Mouse (Mus musculus) heart, postnatal 0 days (tissue): ENCODE data around the gene Asic1. TPM values are rescaled to one million over a fixed set of nuclear protein-coding genes. Genes with fewer than 3 reads are reported as not detected.
"Not testable (repeated sequence)": the region's sequence is repeated elsewhere in the genome, so short reads cannot be mapped to it uniquely, and the experiment has no call there.

Experiments used
- ATAC-seq: fragments of 200-750 bp; cut with Nextera tagmentation; 2 replicates; pipeline ENCODE4 v1.8.0; 2017; ENCODE audit warnings: low read depth, moderate number of reproducible peaks, moderate library complexity; ENCODE audit not compliant: insufficient read depth
- DNase-seq: peaks from one replicate; pipeline ENCODE4 v3.0.0-alpha.2; 2016; ENCODE audit warnings: low spot score
- H3K27ac ChIP-seq: fragments of 300-500 bp; sonication (generic); 2 replicates; pipeline ENCODE4 v1.5.1; 2014; ENCODE audit warnings: low read depth, mild to moderate bottlenecking
- H3K27me3 ChIP-seq: fragments of 300-500 bp; sonication (generic); 2 replicates; pipeline ENCODE4 v1.6.1; 2014; ENCODE audit warnings: low read length, mixed read lengths; ENCODE audit not compliant: control insufficient read depth, insufficient read depth
- H3K36me3 ChIP-seq: fragments of 300-500 bp; sonication (generic); replicated peaks from 2 replicates; pipeline ENCODE4 v1.6.1; 2014; ENCODE audit warnings: low read length, mixed read lengths; ENCODE audit not compliant: control insufficient read depth, insufficient read depth
- H3K4me1 ChIP-seq: fragments of 300-500 bp; sonication (generic); 2 replicates; pipeline ENCODE4 v1.6.1; 2014; ENCODE audit warnings: antibody characterized with exemption; ENCODE audit not compliant: control insufficient read depth, insufficient read depth
- H3K4me2 ChIP-seq: fragments of 300-500 bp; sonication (generic); 2 replicates; pipeline ENCODE4 v1.6.1; 2014; ENCODE audit warnings: low read depth, mild to moderate bottlenecking, low read length, moderate library complexity
- H3K4me3 ChIP-seq: fragments of 300-500 bp; sonication (generic); 2 replicates; pipeline ENCODE4 v1.5.1; 2014; ENCODE audit warnings: low read depth, low read length
- H3K9ac ChIP-seq: fragments of 300-500 bp; sonication (generic); replicated peaks from 2 replicates; pipeline ENCODE4 v1.6.1; 2014; ENCODE audit warnings: low read depth, low read length, mixed read lengths
- H3K9me3 ChIP-seq: fragments of 300-500 bp; sonication (generic); replicated peaks from 2 replicates; pipeline ENCODE4 v1.6.1; 2016; ENCODE audit warnings: low read length; ENCODE audit not compliant: control insufficient read depth
- CTCF ChIP-seq: IDR thresholded peaks from 2 replicates; pipeline ENCODE4 v1.5.1; 2016; ENCODE audit warnings: antibody characterized with exemption, control low read depth, low read depth
- EP300 ChIP-seq: IDR thresholded peaks from 2 replicates; pipeline ENCODE4 v1.6.1; 2016; ENCODE audit warnings: antibody characterized with exemption, low read depth
- WGBS: fragments of 180-500 bp; shearing (Covaris S2); extraction: QIAGEN DNeasy Blood & Tissue Kit; methylation state at CpG from one replicate; pipeline ENCODE4 v1.1.7; 2014; 5-methylcytosine and 5-hydroxymethylcytosine counted together
- polyA plus RNA-seq: library from polyadenylated mRNA; unstranded; fragments of >200 nt; fragmentation: Nextera tagmentation; extraction: Ambion mirVana; gene quantifications from 2 replicates; pipeline ENCODE4 v1.2.1, GENCODE M21; 2015
- total RNA-seq: library from RNA; depleted of rRNA; stranded (reverse); fragments of >200 nt; gene quantifications from 2 replicates; pipeline ENCODE4 v1.2.3, GENCODE M21; 2014; ENCODE audit warnings: low replicate concordance

Asic1 gene
- total and polyA plus RNA-seq, 2 experiments from 2014 or later = 0.11 to 1.3 TPM

DNA sequence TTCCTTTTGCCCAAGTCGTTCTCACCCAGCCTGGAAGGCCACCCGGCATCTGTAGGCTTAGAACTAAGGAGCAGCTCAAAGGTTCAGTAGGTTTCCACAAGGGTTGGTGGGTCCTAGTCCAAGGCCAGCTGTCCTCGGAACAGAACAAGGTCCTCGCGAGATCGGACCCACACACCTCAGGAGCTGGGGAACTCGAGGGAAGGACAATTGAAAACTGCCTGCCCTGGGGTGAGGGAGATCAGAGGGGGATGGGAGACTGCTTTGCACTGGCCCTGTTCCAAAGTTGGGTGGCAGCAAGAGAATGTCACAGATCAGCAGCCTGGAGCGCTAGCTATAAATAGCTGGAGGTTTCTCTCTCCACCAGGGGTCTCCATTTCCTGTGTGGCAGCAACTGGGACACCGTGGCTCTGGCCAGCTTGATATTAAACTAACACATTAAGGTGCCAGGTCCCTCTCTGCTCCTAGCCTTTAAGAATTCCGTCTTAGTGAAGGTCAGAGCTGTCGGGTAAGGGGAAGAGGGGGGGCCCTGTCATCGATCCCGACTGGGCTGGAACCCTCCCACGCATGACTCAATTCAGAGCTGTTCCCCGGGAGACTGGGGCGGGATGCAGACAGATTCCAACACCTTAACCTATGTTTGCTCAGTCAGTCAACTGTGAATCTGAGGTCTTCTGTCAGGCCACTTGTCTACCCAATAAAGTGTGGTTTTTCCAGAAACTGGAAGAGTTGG is 54.3 kb downstream of the Asic1 start:
- Histone ChIP-seq H3K9me3 (no peaks in the 10 kb centered on the region), H3K27me3 (no peaks in the 10 kb centered on the region), H3K27ac (peak overlapping the region; percentile 98), H3K9ac (peak overlapping the region; percentile 56), H3K36me3 (peaks cover 19% of the 10 kb centered on the region), H3K4me1 (peaks cover 32% of the 10 kb centered on the region), H3K4me3 (peak overlapping the region; percentile 79), H3K4me2 (peak overlapping the region; percentile 63)
- 2% methylated on average over 16 of the region's 16 CpGs for WGBS
- ATAC-seq (peak; percentile 47), DNase-seq (peak; percentile 94)
- peak; percentile 85; the same call in 1 of the 2 replicates for TF ChIP-seq EP300
- TF ChIP-seq CTCF = peak; percentile 65

DNA sequence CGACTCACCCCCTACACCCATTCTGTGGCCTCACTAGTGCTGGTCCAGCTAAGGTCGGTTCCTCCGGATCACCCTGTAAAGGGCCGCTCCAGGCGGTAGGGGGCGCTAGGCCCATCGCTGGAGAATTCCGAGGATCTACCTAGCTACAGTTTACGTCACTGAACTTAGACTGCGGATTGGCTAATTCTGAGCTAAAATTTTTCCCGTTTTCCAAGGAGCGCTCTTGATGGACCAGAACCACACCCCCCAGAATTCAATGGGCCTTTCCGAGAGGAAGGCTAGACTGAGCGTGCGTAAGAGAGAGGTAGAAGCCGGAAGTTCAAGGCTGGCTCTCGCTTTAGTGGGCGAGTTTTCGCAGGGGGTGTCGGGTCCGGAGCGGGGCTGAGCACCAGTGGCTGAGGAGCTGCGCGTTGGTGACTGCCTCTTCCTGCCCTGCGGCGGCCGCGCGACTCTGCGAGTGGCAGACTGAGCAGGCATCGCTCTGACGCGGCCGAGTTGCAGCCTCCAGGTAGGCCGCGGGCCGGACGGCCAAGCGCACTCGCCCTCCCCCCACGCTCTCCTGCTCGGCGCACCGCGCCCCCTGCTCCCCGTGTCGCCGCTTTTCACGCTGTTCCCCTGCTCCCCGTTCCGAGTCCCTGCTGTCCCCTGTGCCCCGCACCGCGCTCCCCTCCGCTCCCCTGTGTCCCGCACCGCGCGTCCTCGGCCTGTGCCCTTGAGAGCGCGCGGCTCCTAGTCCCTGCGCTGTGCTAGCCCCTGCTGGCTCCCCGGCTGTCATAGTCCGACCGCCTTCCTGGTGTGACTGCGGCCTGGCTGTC is 55.4 kb downstream of the Asic1 start, which contains the start of gene Cox14:
TSS of gene Cox14 (plus strand) at position 278 of the 815 bp plus-strand sequence.
- no peaks in the 10 kb centered on the region for H3K27me3 ChIP-seq
- H3K4me1 ChIP-seq = peaks cover 32% of the 10 kb centered on the region
- H3K36me3 ChIP-seq = peaks cover 19% of the 10 kb centered on the region
- H3K4me3 ChIP-seq = peak within 1 kb of the TSS; percentile 79
- H3K27ac ChIP-seq = peak within 1 kb of the TSS; percentile 98
- H3K4me2 ChIP-seq = peak within 1 kb of the TSS; percentile 63
- WGBS = under 1% methylated on average over 59 of the region's 68 CpGs
- TF ChIP-seq CTCF = peak; percentile 95
- TF ChIP-seq EP300 = peak; percentile 37; the same call in 1 of the 2 replicates
- peak; percentile 86 for ATAC-seq
- H3K9ac ChIP-seq = peak within 1 kb of the TSS; percentile 94
- DNase-seq = peak; percentile 100
- H3K9me3 ChIP-seq = no peaks in the 10 kb centered on the region

DNA sequence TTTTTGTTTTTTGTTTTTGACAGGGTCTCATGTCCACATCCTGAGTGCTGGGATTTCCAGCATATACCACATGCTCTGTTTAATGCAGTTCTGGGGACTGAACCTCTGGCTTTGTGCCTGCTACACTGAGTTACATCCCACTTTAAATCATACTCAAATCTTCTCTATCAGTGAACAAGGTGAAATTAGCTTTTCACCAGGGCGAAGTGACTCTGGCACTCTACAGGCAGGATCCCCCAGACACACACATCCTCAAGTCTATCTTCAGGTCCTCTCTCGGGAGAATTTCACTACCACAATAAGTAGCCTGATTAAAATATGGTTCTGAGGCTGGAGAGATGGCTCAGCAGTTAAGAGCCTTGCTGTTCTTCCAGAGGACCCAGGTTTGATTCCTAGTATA is 56.4 kb downstream of the Asic1 start:
- Histone ChIP-seq H3K27ac (no peak overlapping the region), H3K4me1 (peaks cover 32% of the 10 kb centered on the region), H3K36me3 (peaks cover 19% of the 10 kb centered on the region), H3K9me3 (no peaks in the 10 kb centered on the region), H3K4me2 (peak overlapping the region; percentile 63), H3K9ac (peak overlapping the region; percentile 94), H3K4me3 (peak overlapping the region; percentile 79), H3K27me3 (no peaks in the 10 kb centered on the region)
- TF ChIP-seq EP300 (no peak), CTCF (no peak)
- 44% methylated on average over 2 of the region's 2 CpGs for WGBS
- DNase-seq (no peak), ATAC-seq (no peak)

DNA sequence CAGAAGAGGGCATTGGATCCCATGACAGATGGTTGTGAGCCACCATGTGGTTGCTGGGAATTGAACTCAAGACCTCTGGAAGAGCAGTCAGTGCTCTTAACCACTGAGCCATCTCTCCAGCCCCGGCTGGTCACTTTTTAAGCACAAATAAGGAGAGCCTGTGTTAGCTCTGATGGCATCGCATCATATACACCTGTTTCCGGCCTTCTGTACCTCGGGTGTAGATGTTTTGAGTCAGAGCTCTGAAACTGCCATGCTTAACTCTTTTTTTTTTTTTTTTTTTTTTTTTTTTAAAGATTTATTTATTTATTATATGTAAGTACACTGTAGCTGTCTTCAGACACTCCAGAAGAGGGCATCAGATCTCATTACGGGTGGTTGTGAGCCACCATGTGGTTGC is 56.9 kb downstream of the Asic1 start:
- H3K4me2 ChIP-seq, H3K27me3 ChIP-seq, H3K9me3 ChIP-seq, ATAC-seq, DNase-seq, H3K27ac ChIP-seq, H3K9ac ChIP-seq, H3K4me3 ChIP-seq: not testable (repeated sequence)
- 88% methylated on average over 4 of the region's 5 CpGs for WGBS
- H3K36me3 ChIP-seq = peaks cover 23% of the 10 kb centered on the region
- peaks cover 32% of the 10 kb centered on the region for H3K4me1 ChIP-seq

DNA sequence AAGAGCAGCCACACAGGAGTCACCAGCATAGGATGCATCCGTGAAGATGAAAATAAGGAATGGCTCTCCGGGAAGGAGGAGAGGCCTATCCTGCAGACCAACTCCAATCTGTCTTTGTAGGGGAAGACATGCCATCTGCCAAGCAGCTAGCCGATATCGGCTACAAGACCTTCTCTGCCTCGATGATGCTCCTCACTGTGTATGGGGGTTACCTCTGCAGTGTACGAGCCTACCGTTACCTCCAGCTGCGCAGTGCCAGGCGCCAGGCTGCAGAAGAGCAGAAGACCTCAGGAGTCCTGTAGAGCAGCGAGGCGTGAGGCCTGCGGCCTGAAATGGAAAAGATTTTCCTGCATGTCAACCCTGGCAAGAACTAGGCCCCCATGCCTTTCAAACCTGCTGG is 57.4 kb downstream of the Asic1 start:
- H3K9ac ChIP-seq = no peak overlapping the region
- DNase-seq (no peak), ATAC-seq (no peak)
- H3K4me2 ChIP-seq = no peak overlapping the region
- WGBS = 95% methylated on average over 12 of the region's 12 CpGs
- H3K4me1 ChIP-seq = peaks cover 29% of the 10 kb centered on the region
- H3K36me3 ChIP-seq = peaks cover 26% of the 10 kb centered on the region
- H3K4me3 ChIP-seq = no peak overlapping the region
- no peak for TF ChIP-seq EP300
- no peak overlapping the region for H3K27ac ChIP-seq
- H3K9me3 ChIP-seq = no peaks in the 10 kb centered on the region
- no peaks in the 10 kb centered on the region for H3K27me3 ChIP-seq
